In the genomic region with DNA sequence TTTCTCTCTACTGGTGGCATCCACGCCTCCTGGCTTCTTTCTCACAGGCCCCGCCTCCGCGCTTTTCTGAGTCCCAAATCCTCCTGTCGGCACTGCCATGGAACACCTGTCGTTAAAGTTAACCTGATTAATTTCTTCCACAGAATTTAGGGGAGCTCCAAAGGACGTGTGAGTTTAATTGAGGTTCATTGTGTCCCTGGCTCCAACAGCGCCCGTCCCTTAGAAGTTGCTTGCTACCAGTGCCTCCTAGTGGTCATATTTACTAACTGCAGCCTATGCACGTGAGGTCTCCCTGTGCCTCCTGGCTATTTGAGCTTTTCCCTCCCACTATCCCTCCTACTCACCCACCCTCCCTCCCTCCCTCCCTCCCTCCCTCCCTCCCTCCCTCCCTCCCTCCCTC, we compare ENCODE assay signal across 9 mouse cellular contexts. TPM values are rescaled to one million over a fixed set of nuclear protein-coding genes. Genes with fewer than 3 reads are reported as not detected.
DNase-seq lines count a peak whose midpoint lies in the region; ATAC-seq and TF ChIP-seq lines count a peak whose summit lies in the region.
"Had no signal": no experiment of that assay in that cellular context is flagged by ENCODE, and none has a peak within 500 bp of the region (broad histone marks: within the 10 kb centered on the region; RNA-seq: fewer than 3 reads in every experiment).

No protein-coding gene starts in this region.

- peaks cover 16% of the 10 kb centered on the region for H3K4me1 ChIP-seq in cerebellum, adult 2 months (ENCODE audit: control insufficient read depth, insufficient read depth, low read length)
- H3K4me1 ChIP-seq in E14TG2a.4 (replicated peaks; ENCODE audit: low read depth, low read length): peaks cover 54% of the 10 kb centered on the region
- peaks cover 25% of the 10 kb centered on the region for H3K4me1 ChIP-seq in kidney, embryonic 15.5 days

- no peak overlapping the region for H3K27ac ChIP-seq in cerebellum, adult 2 months (ENCODE audit: insufficient read depth, low read length)
- H3K27ac ChIP-seq in kidney, embryonic 15.5 days: no peak overlapping the region
- H3K27ac ChIP-seq: limb, embryonic 12.5 days had no signal

- no peak for ATAC-seq in kidney, embryonic 15.5 days (replicated peaks; ENCODE audit: low FRiP score)
- peak; percentile 89 for ATAC-seq in megakaryocyte progenitor cell, adult 5-6 weeks (replicated peaks; ENCODE audit: poor library complexity)

- H3K36me3 ChIP-seq in E14TG2a.4 (ENCODE audit: insufficient read depth, low read length): 0 out of 2 replicates have a peak, but pooled peaks cover 6% of the 10 kb centered on the region
- H3K36me3 ChIP-seq in kidney, embryonic 15.5 days: no peaks in the 10 kb centered on the region
- H3K36me3 ChIP-seq: limb, embryonic 12.5 days had no signal

- peak; percentile 89 for TF ChIP-seq CTCF in cerebellum, adult 2 months (IDR thresholded peaks at IDR 0.05; ENCODE audit: borderline replicate concordance, insufficient read depth, low read depth, low read length)
- TF ChIP-seq CTCF in E14TG2a.4 (conservative IDR thresholded peaks at IDR 0.05; ENCODE audit: low read length): peak; percentile 78

- no peaks in the 10 kb centered on the region for H3K9me3 ChIP-seq in E14TG2a.4 (ENCODE audit: low read length)
- no peaks in the 10 kb centered on the region for H3K9me3 ChIP-seq in kidney, embryonic 15.5 days (replicated peaks)
- H3K9me3 ChIP-seq: limb, embryonic 12.5 days had no signal

- H3K27me3 ChIP-seq in cerebellum, adult 2 months (ENCODE audit: control insufficient read depth, insufficient read depth, low read length): no peaks in the 10 kb centered on the region
- H3K27me3 ChIP-seq in E14TG2a.4 (ENCODE audit: insufficient read depth, low read length): peaks cover 4% of the 10 kb centered on the region; the same call in 1 of the 2 replicates
- peaks cover 7% of the 10 kb centered on the region for H3K27me3 ChIP-seq in kidney, embryonic 15.5 days

- DNase-seq in cerebellum, adult 2 months: peak; percentile 74
- DNase-seq in cerebellum, adult 11 months: no peak
- peak; percentile 67 to 80 for DNase-seq in cerebellum, postnatal 25 days
- peak; percentile 71 for DNase-seq in heart, adult 8-10 months (ENCODE audit: low spot score)
- peak; percentile 49 to 73 for DNase-seq in thymus, postnatal 10 days (ENCODE audit: low spot score in 2 of 2)

- no peak overlapping the region for H3K4me3 ChIP-seq in cerebellum, adult 2 months (replicated peaks; ENCODE audit: insufficient read depth, low read depth, low read length)
- H3K4me3 ChIP-seq in E14TG2a.4 (replicated peaks; ENCODE audit: low read length): no peak overlapping the region
- no peak overlapping the region for H3K4me3 ChIP-seq in kidney, embryonic 15.5 days (replicated peaks)
- H3K4me3 ChIP-seq: limb, embryonic 12.5 days had no signal

- TF ChIP-seq POLR2A in cerebellum, adult 2 months (IDR thresholded peaks at IDR 0.05; ENCODE audit: borderline replicate concordance, insufficient read depth, low read length): no peak

- H3K4me2 ChIP-seq in kidney, embryonic 15.5 days: 0 out of 2 replicates have a peak overlapping the region, but pooled peaks have one; percentile 36
- H3K4me2 ChIP-seq: limb, embryonic 12.5 days had no signal

- H3K9ac ChIP-seq in kidney, embryonic 15.5 days: no peak overlapping the region
- H3K9ac ChIP-seq: limb, embryonic 12.5 days had no signal

- 13% methylated on average over 10 of the region's 10 CpGs for WGBS in cerebellum, adult 2 months
- WGBS in kidney, embryonic 15.5 days: 10% methylated on average over 10 of the region's 10 CpGs

RNA-seq across cellular contexts. Expression of gene Dpf1, which starts 6.8 kb away (rescaled TPM):
- polyA plus RNA-seq in cerebellum, adult 2 months (2012; rRNA removed): 28.3 and 29.8 TPM in 2 replicates
- total RNA-seq in heart, adult 8-10 months (2022): under 1 TPM in 3 of 4 experiments, not detected in 1; 0.13 to 0.23 (median 0.22) TPM
- polyA plus RNA-seq in kidney, embryonic 15.5 days (2015; fragmentation: Nextera tagmentation; extraction: Ambion mirVana): 3.1 and 5.9 TPM in 2 replicates
- 0.05 and 0.73 TPM in 2 replicates for total RNA-seq in megakaryocyte progenitor cell, adult 5-6 weeks (2015)
- 0.10 TPM in 1 of 2 replicates, not detected in the other for total RNA-seq in megakaryocyte progenitor cell, adult 5-6 weeks (2017)

RNA-seq across cellular contexts. Expression of gene Ppp1r14a, which starts 7.9 kb away (rescaled TPM):
- polyA plus RNA-seq in cerebellum, adult 2 months (2012; rRNA removed): 81.8 and 99.7 TPM in 2 replicates
- total RNA-seq in heart, adult 8-10 months (2022): 10 to 100 TPM in 1 of 4 experiments, 1 to 10 TPM in 3; 5.4 to 10.1 (median 7.1) TPM
- polyA plus RNA-seq in kidney, embryonic 15.5 days (2015; fragmentation: Nextera tagmentation; extraction: Ambion mirVana): 21.0 and 23.7 TPM in 2 replicates
- total RNA-seq in megakaryocyte progenitor cell, adult 5-6 weeks (2015): not detected in 2 replicates
- total RNA-seq in megakaryocyte progenitor cell, adult 5-6 weeks (2017): 1.1 TPM in 1 of 2 replicates, not detected in the other

RNA-seq across cellular contexts. Expression of gene Spint2, which starts 15.3 kb away (rescaled TPM):
- polyA plus RNA-seq in cerebellum, adult 2 months (2012; rRNA removed): 46.2 and 54.9 TPM in 2 replicates
- 10 to 100 TPM; 47.3 to 54.5 (median 53.2) TPM for total RNA-seq in heart, adult 8-10 months (2022)
- 236 and 245 TPM in 2 replicates for polyA plus RNA-seq in kidney, embryonic 15.5 days (2015; fragmentation: Nextera tagmentation; extraction: Ambion mirVana)
- 60.8 and 62.8 TPM in 2 replicates for total RNA-seq in megakaryocyte progenitor cell, adult 5-6 weeks (2015)
- total RNA-seq in megakaryocyte progenitor cell, adult 5-6 weeks (2017): 21.2 and 34.1 TPM in 2 replicates

RNA-seq across cellular contexts. Expression of gene 2200002D01Rik, which starts 48.7 kb away (rescaled TPM):
- polyA plus RNA-seq in cerebellum, adult 2 months (2012; rRNA removed): 0.38 and 0.48 TPM in 2 replicates
- 1 to 10 TPM; 1.7 to 3.9 (median 2.6) TPM for total RNA-seq in heart, adult 8-10 months (2022)
- polyA plus RNA-seq in kidney, embryonic 15.5 days (2015; fragmentation: Nextera tagmentation; extraction: Ambion mirVana): 7.6 and 11.2 TPM in 2 replicates
- 0.20 TPM in 1 of 2 replicates, not detected in the other for total RNA-seq in megakaryocyte progenitor cell, adult 5-6 weeks (2015)
- total RNA-seq in megakaryocyte progenitor cell, adult 5-6 weeks (2017): 1.4 TPM in 1 of 2 replicates, not detected in the other

RNA-seq across cellular contexts. Expression of gene Yif1b, which starts 58.9 kb away (rescaled TPM):
- polyA plus RNA-seq in cerebellum, adult 2 months (2012; rRNA removed): 131 and 143 TPM in 2 replicates
- 10 to 100 TPM; 66.2 to 78.1 (median 70.0) TPM for total RNA-seq in heart, adult 8-10 months (2022)
- 122 and 123 TPM in 2 replicates for polyA plus RNA-seq in kidney, embryonic 15.5 days (2015; fragmentation: Nextera tagmentation; extraction: Ambion mirVana)
- total RNA-seq in megakaryocyte progenitor cell, adult 5-6 weeks (2015): 75.8 and 77.8 TPM in 2 replicates
- 28.2 and 34.1 TPM in 2 replicates for total RNA-seq in megakaryocyte progenitor cell, adult 5-6 weeks (2017)
